Mouse (Mus musculus): ENCODE data around the gene Gm20388.

- TF ChIP-seq HCFC1 (IDR thresholded peaks at IDR 0.05; ENCODE audit: borderline replicate concordance, insufficient read depth, low read length) (no peak), ZC3H11A (IDR thresholded peaks at IDR 0.05; ENCODE audit: borderline replicate concordance, low read depth, low read length) (no peak)
Observed at GRCm38 (mm10) chr8:121736236-121736635, 1825.6 kb downstream of the Gm20388 start.
